Mouse (Mus musculus) heart, adult 9 months (tissue): Measurements from ENCODE around the gene Nomo1.

Experiments
- DNase-seq, 2 experiments: peaks; one replicate each; pipeline ENCODE4 v3.0.0; 2022; ENCODE audit warnings: low spot score in 2 of 2

The Nomo1 gene

GRCm38 (mm10) chr7:46045882-46046281, 12.4 kb downstream of the Nomo1 start:
- no peak for DNase-seq

- no peak for DNase-seq
Measured at GRCm38 (mm10) chr7:46047873-46048562, 14.5 kb downstream of the Nomo1 start.

- no peak for DNase-seq
Measured at GRCm38 (mm10) chr7:46049981-46050380, 16.5 kb downstream of the Nomo1 start.

- no peak for DNase-seq
Measured at GRCm38 (mm10) chr7:46052161-46052821, 18.8 kb downstream of the Nomo1 start.

GRCm38 (mm10) chr7:46053566-46053965, 20.1 kb downstream of the Nomo1 start:
- no peak for DNase-seq

- DNase-seq = no peak
Measured at GRCm38 (mm10) chr7:46058882-46059281, 25.4 kb downstream of the Nomo1 start.

- DNase-seq = no peak
Measured at GRCm38 (mm10) chr7:46060688-46061087, 27.2 kb downstream of the Nomo1 start.

GRCm38 (mm10) chr7:46061614-46062013, 28.1 kb downstream of the Nomo1 start:
- no peak for DNase-seq

GRCm38 (mm10) chr7:46063296-46063695, 29.8 kb downstream of the Nomo1 start:
- DNase-seq = no peak

- DNase-seq = no peak
Measured at GRCm38 (mm10) chr7:46068831-46069230, 35.3 kb downstream of the Nomo1 start.

- no peak for DNase-seq
Measured at GRCm38 (mm10) chr7:46076844-46077243, 43.3 kb downstream of the Nomo1 start.

GRCm38 (mm10) chr7:46077675-46078074, 44.2 kb downstream of the Nomo1 start:
- DNase-seq = no peak

GRCm38 (mm10) chr7:46084024-46084423, 50.5 kb downstream of the Nomo1 start:
- DNase-seq = no peak

- DNase-seq = no peak
Measured at GRCm38 (mm10) chr7:46084839-46085513, 51.5 kb downstream of the Nomo1 start.

- DNase-seq = no peak
Measured at GRCm38 (mm10) chr7:46086378-46086777, 52.9 kb downstream of the Nomo1 start.

- no peak for DNase-seq
Measured at GRCm38 (mm10) chr7:46088241-46088640, 54.7 kb downstream of the Nomo1 start.

- DNase-seq = no peak
Measured at GRCm38 (mm10) chr7:46092803-46093202, 59.3 kb downstream of the Nomo1 start.

- peak; percentile 56 to 67 for DNase-seq
Measured at GRCm38 (mm10) chr7:46096136-46096535, 62.6 kb downstream of the Nomo1 start.

- DNase-seq = peak; percentile 58 to 62
Measured at GRCm38 (mm10) chr7:46097319-46097783, 63.9 kb downstream of the Nomo1 start.

GRCm38 (mm10) chr7:46098221-46098918, 64.9 kb downstream of the Nomo1 start:
- peak; percentile 68 to 70 for DNase-seq

GRCm38 (mm10) chr7:46098919-46099286, 65.4 kb downstream of the Nomo1 start:
- no peak for DNase-seq

- DNase-seq = no peak
Measured at GRCm38 (mm10) chr7:46099682-46100081, 66.2 kb downstream of the Nomo1 start.
